Mouse (Mus musculus): ENCODE results near the gene Baiap2l1. TPM values are rescaled to one million over a fixed set of nuclear protein-coding genes. Genes with fewer than 3 reads are reported as not detected.

Baiap2l1 gene
- total and polyA plus RNA-seq, 3 experiments: 4.5 to 7.2 (median 5.3) TPM

DNA sequence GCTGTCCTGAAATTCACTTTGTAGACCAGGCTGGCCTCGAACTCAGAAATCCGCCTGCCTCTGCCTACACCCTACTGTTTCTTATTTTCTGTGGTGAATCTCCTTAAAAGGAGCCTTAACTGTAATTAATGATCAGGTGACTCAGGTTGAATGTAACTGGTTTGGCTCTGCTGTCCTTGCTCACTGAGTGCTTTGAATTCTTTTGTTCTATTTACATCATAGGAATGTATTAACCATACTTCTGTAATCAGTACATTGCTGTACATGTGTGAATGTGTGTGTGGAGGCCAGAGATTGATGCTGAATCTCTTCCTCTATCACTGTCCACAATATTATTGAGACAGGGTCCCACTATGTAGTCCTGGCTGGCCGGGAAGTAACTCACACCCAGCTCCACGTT, 49.0 kb downstream of the Baiap2l1 start:
- 73% methylated on average over 4 of the region's 4 CpGs for WGBS
- no peaks in the 10 kb centered on the region for H3K79me2 ChIP-seq (replicated peaks; ENCODE audit: control insufficient read depth, insufficient read depth, low read length)
- H3K9ac ChIP-seq (ENCODE audit: low read depth, low read length): no peak overlapping the region
- no peak overlapping the region for H3K27ac ChIP-seq
- H3K36me3 ChIP-seq (ENCODE audit: control insufficient read depth, insufficient read depth, low read length): no peaks in the 10 kb centered on the region
- intact Hi-C loops (cut with DNase I): no loop called here
- no peak overlapping the region for H3K4me3 ChIP-seq
- no peak for TF ChIP-seq CTCF (IDR thresholded peaks at IDR 0.05)
- TF ChIP-seq POLR2A (IDR thresholded peaks at IDR 0.05; ENCODE audit: insufficient read depth, low read depth, low read length): no peak
- no peak for TF ChIP-seq EP300 (IDR thresholded peaks at IDR 0.05; ENCODE audit: insufficient read depth, low read depth, low read length)
- DNase-seq: no peak
- no peaks in the 10 kb centered on the region for H3K27me3 ChIP-seq (ENCODE audit: control insufficient read depth, insufficient read depth, low read length)
- H3K4me1 ChIP-seq (ENCODE audit: control insufficient read depth, insufficient read depth, low read length): peaks cover 6% of the 10 kb centered on the region

DNA sequence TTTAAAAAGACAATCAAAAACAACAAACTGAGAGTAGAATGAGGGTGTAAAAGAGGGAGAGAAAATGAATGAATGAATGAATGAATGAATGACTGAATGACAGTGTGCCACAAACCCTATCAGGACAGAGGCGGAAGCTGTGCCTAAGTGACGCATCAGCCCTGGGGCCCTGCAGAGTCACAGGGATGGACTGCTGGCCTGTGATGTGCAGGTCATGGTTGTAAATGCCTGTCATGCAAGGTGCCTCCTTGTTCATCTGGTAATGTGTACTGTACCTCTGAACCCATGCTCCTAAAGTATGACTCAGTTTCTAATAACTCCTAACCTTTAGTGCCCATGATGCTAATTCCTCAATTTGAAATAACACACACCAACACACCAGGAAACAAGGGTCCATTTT, 54.8 kb downstream of the Baiap2l1 start:
- intact Hi-C loops (cut with DNase I): no loop called here
- H3K36me3 ChIP-seq (ENCODE audit: control insufficient read depth, insufficient read depth, low read length): no peaks in the 10 kb centered on the region
- H3K27me3 ChIP-seq (ENCODE audit: control insufficient read depth, insufficient read depth, low read length): no peaks in the 10 kb centered on the region
- H3K27ac ChIP-seq: no peak overlapping the region
- 90% methylated on average over 2 of the region's 2 CpGs for WGBS
- no peaks in the 10 kb centered on the region for H3K79me2 ChIP-seq (replicated peaks; ENCODE audit: control insufficient read depth, insufficient read depth, low read length)
- no peak for DNase-seq
- no peak for TF ChIP-seq EP300 (IDR thresholded peaks at IDR 0.05; ENCODE audit: insufficient read depth, low read depth, low read length)
- no peak for TF ChIP-seq CTCF (IDR thresholded peaks at IDR 0.05)
- TF ChIP-seq POLR2A (IDR thresholded peaks at IDR 0.05; ENCODE audit: insufficient read depth, low read depth, low read length): no peak
- no peaks in the 10 kb centered on the region for H3K4me1 ChIP-seq (ENCODE audit: control insufficient read depth, insufficient read depth, low read length)
- no peak overlapping the region for H3K4me3 ChIP-seq
- H3K9ac ChIP-seq (ENCODE audit: low read depth, low read length): no peak overlapping the region

DNA sequence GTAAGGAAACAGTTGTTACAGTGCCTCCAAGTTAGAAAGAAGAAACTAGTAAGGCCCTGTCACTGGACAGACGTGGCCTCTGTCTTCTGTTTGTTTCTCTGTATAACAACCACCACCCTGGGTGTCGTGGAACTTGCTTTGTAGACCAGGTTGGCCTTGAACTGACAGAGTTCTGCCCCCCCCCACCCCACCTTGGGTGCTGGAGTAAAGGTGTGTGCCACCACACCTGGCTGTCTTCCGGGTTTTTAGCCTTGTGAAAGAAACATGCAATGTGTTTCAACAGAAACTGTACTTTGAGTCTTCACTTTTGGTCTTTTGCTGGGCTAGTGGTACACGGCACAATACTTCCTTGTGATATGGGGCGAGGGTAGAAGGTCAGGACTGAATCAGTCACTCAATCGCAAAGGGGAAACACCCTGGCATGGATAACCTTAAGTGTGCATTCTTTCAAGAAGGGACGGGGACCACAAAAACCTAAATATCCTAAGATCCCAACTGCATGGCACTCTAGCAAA, 61.8 kb downstream of the Baiap2l1 start:
- DNase-seq: no peak
- intact Hi-C loops (cut with DNase I): no loop called here
- TF ChIP-seq EP300 (IDR thresholded peaks at IDR 0.05; ENCODE audit: insufficient read depth, low read depth, low read length) (no peak), CTCF (IDR thresholded peaks at IDR 0.05) (no peak), POLR2A (IDR thresholded peaks at IDR 0.05; ENCODE audit: insufficient read depth, low read depth, low read length) (no peak)
- H3K4me1 ChIP-seq (ENCODE audit: control insufficient read depth, insufficient read depth, low read length): no peaks in the 10 kb centered on the region
- H3K9ac ChIP-seq (ENCODE audit: low read depth, low read length): no peak overlapping the region
- no peak overlapping the region for H3K27ac ChIP-seq
- H3K79me2 ChIP-seq (replicated peaks; ENCODE audit: control insufficient read depth, insufficient read depth, low read length): no peaks in the 10 kb centered on the region
- H3K36me3 ChIP-seq (ENCODE audit: control insufficient read depth, insufficient read depth, low read length): no peaks in the 10 kb centered on the region
- H3K4me3 ChIP-seq: no peak overlapping the region
- 80% methylated on average over 7 of the region's 7 CpGs for WGBS
- H3K27me3 ChIP-seq (ENCODE audit: control insufficient read depth, insufficient read depth, low read length): no peaks in the 10 kb centered on the region

DNA sequence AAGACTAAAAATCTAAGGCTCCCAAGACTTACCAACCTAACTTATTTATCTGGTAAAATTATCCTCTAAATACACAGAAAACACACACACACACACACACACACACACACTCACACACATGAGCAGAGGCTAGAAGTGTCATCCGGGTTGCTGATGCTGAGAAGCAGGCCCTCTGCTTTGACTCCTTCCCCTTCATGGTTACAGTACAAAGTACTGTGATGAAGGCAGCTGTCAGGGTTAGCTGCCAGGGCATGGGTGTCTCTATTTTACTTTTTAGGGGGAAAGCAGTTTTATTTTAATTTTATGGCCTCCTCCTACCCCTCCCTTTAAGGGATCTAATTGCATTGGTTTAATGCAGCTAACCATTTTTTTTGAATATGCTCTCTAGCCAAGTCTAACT, 62.6 kb downstream of the Baiap2l1 start:
- Histone ChIP-seq H3K4me1 (ENCODE audit: control insufficient read depth, insufficient read depth, low read length) (peaks cover under 1% of the 10 kb centered on the region; the same call in 1 of the 2 replicates), H3K27me3 (ENCODE audit: control insufficient read depth, insufficient read depth, low read length) (no peaks in the 10 kb centered on the region), H3K36me3 (ENCODE audit: control insufficient read depth, insufficient read depth, low read length) (no peaks in the 10 kb centered on the region), H3K4me3 (no peak overlapping the region), H3K27ac (no peak overlapping the region), H3K9ac (ENCODE audit: low read depth, low read length) (no peak overlapping the region), H3K79me2 (replicated peaks; ENCODE audit: control insufficient read depth, insufficient read depth, low read length) (no peaks in the 10 kb centered on the region)
- 88% methylated on average over 1 of the region's 1 CpGs for WGBS
- no peak for DNase-seq
- TF ChIP-seq POLR2A (IDR thresholded peaks at IDR 0.05; ENCODE audit: insufficient read depth, low read depth, low read length) (no peak), CTCF (IDR thresholded peaks at IDR 0.05) (no peak), EP300 (IDR thresholded peaks at IDR 0.05; ENCODE audit: insufficient read depth, low read depth, low read length) (no peak)
- intact Hi-C loops (cut with DNase I): no loop called here

DNA sequence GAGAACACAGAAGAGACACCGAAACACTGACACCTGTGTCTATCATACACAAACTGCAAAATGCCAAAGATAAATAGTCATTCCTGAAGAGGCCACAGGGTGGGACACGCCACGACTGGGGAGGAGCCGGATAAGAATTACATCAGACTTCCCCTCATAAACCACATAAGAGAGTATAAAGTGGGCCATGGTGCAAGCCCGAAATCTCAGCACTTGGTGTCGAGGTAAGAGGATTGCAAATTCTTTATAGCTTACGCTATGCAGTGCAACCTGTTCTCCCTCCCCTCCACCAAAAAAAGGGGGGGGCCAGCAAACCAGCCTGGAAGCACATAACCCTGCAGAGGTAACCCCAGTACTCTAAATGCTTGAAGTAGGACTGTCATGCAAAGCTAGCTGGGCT, 63.0 kb downstream of the Baiap2l1 start:
- no peak overlapping the region for H3K4me3 ChIP-seq
- intact Hi-C loops (cut with DNase I): no loop called here
- TF ChIP-seq EP300 (IDR thresholded peaks at IDR 0.05; ENCODE audit: insufficient read depth, low read depth, low read length) (no peak), CTCF (IDR thresholded peaks at IDR 0.05) (no peak), POLR2A (IDR thresholded peaks at IDR 0.05; ENCODE audit: insufficient read depth, low read depth, low read length) (no peak)
- H3K27me3 ChIP-seq (ENCODE audit: control insufficient read depth, insufficient read depth, low read length): no peaks in the 10 kb centered on the region
- H3K9ac ChIP-seq (ENCODE audit: low read depth, low read length): no peak overlapping the region
- no peak for DNase-seq
- 54% methylated on average over 7 of the region's 7 CpGs for WGBS
- H3K36me3 ChIP-seq (ENCODE audit: control insufficient read depth, insufficient read depth, low read length): no peaks in the 10 kb centered on the region
- H3K27ac ChIP-seq: no peak overlapping the region
- peaks cover 2% of the 10 kb centered on the region; the same call in 1 of the 2 replicates for H3K4me1 ChIP-seq (ENCODE audit: control insufficient read depth, insufficient read depth, low read length)
- H3K79me2 ChIP-seq (replicated peaks; ENCODE audit: control insufficient read depth, insufficient read depth, low read length): no peaks in the 10 kb centered on the region

DNA sequence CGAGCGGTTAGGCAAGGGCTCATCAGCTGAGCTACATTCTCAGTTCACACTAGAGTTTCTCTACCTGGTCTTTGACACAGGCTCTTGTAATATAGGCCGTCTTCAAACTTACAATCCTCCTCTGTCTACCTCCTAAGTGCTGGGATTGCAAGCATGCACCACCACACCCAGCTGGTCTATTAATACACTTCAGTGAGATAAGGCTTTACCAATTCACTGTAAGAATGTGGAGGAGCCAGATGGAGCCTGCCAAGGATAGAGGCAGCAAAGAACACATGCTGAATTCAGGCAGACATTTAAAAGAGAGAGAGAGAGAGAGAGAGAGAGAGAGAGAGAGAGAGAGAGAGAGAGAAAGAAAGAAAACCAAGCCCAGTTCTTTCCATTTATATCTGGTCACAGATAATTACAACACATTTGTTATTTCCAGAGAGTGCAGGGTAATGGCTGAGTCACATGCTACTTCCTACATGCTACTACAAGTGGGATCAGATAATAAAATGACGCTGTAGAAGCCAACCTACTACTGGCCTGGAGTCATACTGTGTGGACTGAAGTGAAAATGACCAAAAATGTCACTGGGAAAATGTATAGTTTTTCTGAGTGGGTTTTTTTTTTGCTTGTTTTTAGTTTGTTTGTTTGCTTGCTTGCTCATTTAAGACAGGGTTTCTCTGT, 68.0 kb downstream of the Baiap2l1 start:
- no peak for DNase-seq
- H3K27ac ChIP-seq: peak overlapping the region; percentile 53
- intact Hi-C loops (cut with DNase I): no loop called here
- WGBS: 42% methylated on average over 4 of the region's 4 CpGs
- H3K4me3 ChIP-seq: no peak overlapping the region
- H3K79me2 ChIP-seq (replicated peaks; ENCODE audit: control insufficient read depth, insufficient read depth, low read length): no peaks in the 10 kb centered on the region
- no peak overlapping the region for H3K9ac ChIP-seq (ENCODE audit: low read depth, low read length)
- peaks cover 7% of the 10 kb centered on the region for H3K4me1 ChIP-seq (ENCODE audit: control insufficient read depth, insufficient read depth, low read length)
- no peaks in the 10 kb centered on the region for H3K27me3 ChIP-seq (ENCODE audit: control insufficient read depth, insufficient read depth, low read length)
- no peak for TF ChIP-seq POLR2A (IDR thresholded peaks at IDR 0.05; ENCODE audit: insufficient read depth, low read depth, low read length)
- no peak for TF ChIP-seq EP300 (IDR thresholded peaks at IDR 0.05; ENCODE audit: insufficient read depth, low read depth, low read length)
- TF ChIP-seq CTCF (IDR thresholded peaks at IDR 0.05): no peak
- H3K36me3 ChIP-seq (ENCODE audit: control insufficient read depth, insufficient read depth, low read length): no peaks in the 10 kb centered on the region

Data from heart, adult 2 months (tissue).